Mouse (Mus musculus) heart, adult 2 months (tissue): ENCODE data around the gene Maml2.

Experiments
- CTCF ChIP-seq: fragments of 200-600 bp; IDR thresholded peaks from 2 replicates; pipeline ENCODE4 v1.8.1; 2022; ENCODE audit warnings: antibody characterized with exemption, mild to moderate bottlenecking, moderate library complexity
- POLR2A ChIP-seq: fragments of 200-500 bp; IDR thresholded peaks from 2 replicates; pipeline ENCODE4 v1.6.1; 2011; ENCODE audit warnings: mild to moderate bottlenecking, low read depth, low read length, control low read depth; ENCODE audit not compliant: insufficient read depth

DNA sequence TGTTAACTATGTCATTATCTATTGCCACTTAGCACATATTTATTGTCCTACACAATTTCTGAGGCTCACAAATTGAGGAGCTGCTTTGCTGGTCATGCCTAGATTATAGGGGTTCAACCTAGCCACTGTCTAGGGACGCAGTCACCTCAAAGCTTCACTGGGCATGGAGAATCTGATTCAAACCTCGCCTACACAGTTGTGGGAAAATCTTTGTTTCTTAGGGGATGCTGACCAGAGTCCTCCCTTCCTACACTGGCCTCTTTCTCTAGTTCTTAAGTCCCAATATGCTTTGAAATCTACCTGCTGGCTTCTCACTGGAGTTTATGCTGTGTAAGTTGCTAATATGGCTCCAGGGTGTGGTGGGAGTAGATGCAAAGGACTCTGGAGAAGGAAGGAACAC is 21.8 kb downstream of the Maml2 start:
- no peak for TF ChIP-seq POLR2A
- no peak for TF ChIP-seq CTCF
